Mouse (Mus musculus) heart, postnatal 36 days (tissue): ENCODE measurements around the gene Fbxw7. TPM values are rescaled to one million over a fixed set of nuclear protein-coding genes. Genes with fewer than 3 reads are reported as not detected.
A peak's percentile ranks its signal among the peaks of the same experiment; 100 is the strongest.

Experiments used
- DNase-seq, 2 experiments: peaks; one replicate each; pipeline ENCODE4 v3.0.0; 2021 to 2022
- intact Hi-C: fragments of 180-260 bp; cut with DNase I; formaldehyde crosslinking; loops from one replicate; pipeline ENCODE4 v1.15.1; 2025
- total RNA-seq, 2 experiments: library from RNA; stranded (reverse); gene quantifications; 2 replicates each; pipeline ENCODE4 v1.2.3; 2021

Fbxw7 gene
- total RNA-seq: 10 to 100 TPM; 35.3 to 45.3 TPM

DNA sequence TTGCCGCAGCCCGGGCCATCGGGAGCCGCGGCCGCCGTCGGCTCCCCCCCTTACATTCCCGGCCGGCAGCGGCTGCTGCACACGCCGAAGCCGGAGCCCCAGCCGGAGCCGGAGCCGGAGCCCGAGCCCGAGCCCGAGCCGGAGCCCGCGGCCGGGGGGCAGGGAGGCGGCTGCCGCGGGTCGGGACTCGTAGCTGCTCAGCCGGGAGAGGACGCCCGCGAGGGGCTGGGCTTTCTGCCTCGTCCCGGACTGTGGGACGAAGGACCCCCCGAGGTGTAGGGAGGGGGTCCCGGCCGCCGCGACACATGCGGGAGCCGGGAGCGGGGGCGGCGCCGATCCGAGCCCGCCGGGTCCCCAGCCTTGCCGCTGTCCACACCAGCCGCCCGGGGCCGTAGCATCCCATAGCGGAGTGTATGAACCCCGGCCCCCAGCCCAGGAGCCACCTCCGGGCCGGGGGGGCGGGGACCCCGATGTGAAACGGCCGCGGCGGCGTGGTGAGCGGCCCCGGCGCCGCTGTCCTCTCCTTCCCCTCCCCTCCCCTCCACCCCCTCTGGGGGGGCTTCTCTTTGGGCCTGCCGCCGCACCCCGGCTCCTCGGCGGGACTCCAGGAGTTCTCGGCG, at the start of gene Fbxw7:
Fbxw7 (plus strand) TSS at position 507 of the 620 bp plus-strand sequence.
- no peak for DNase-seq
- intact Hi-C loops: loop anchor here (2.0 to 10.0 kb wide), 3 partner anchors 28 to 860 kb away; no protein-coding TSS in a partner anchor

DNA sequence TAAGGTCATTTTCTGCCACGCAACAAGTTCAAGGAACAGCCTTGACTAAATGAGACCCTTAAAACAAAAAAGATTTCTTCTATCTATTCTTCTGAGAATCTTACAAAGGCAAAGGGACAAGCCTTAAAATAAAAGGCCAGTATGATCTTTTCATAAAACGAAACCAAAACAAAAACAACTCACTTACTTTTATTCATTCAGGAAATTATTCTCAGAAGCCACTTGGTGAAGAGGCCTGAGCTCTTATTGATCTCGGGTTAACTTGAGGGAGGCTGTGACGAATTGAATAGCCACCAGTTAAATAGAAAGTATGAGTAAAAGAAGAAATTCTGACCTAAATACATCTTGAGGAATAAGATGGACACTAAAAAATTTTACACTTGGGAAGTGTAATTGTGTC, 46.1 kb upstream of the Fbxw7 start:
- no peak for DNase-seq
- intact Hi-C loops: no loop called here

DNA sequence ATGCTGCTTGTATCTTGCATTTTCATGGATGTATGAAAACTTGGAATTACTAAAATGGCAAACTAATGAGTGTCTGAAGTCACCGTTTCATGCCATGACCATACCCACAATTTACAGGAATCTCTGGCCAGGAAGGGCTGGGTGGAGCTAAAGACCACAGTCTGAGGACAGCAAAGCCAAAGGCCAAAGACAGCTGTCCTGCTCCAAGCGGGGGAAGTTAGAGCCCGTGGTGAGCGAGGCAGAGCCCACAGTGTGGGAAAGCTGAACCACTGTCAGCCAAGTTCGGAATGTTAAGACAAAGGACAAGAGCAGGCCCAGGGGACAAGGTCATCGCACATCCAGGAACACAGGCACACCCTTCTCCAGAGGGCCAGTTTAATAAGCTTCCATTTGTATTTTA, 45.7 kb upstream of the Fbxw7 start:
- intact Hi-C loops: no loop called here

DNA sequence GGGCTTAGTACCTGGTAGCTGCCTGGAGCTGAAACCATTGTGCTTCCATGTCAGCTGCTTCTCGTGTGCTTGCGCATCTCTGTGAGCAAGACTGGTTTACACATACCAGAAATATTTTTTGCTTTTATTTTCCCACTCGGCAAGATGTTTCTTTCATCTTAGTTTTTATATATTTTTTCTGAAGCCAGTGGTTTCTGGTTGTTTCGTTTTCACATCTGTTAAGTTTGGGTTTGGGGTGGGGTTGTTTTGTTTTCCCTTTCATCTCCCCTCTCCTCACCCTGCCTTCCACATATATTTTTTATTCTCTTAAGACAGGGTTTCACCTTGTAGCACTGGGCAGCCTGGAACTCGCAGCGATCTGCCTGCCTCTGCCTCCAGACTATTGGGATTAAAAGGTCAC, 44.5 kb upstream of the Fbxw7 start:
- intact Hi-C loops: no loop called here
- no peak for DNase-seq

More for the DNA sequence above, 45.7 kb upstream of the Fbxw7 start:
- no peak for DNase-seq

DNA sequence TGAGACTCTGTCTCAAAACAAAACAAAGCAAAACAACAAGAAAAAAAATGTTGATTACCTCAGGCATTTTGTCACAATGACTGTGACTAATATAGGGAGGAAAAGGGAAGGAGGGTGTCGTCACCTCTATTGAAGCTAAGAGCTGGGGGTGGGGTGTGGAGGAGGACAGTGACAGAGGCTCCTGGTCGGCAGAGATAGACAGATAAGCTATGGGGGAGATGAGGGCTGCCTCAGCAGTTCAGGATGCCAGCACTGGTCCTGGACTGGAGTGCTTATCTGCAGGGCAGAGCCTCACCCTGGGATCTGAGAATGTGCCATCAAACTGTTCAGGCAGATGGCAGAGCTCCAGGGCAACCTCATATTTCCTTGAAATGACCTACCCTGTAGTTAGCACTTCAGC, 43.1 kb upstream of the Fbxw7 start:
- intact Hi-C loops: no loop called here
- DNase-seq: no peak

DNA sequence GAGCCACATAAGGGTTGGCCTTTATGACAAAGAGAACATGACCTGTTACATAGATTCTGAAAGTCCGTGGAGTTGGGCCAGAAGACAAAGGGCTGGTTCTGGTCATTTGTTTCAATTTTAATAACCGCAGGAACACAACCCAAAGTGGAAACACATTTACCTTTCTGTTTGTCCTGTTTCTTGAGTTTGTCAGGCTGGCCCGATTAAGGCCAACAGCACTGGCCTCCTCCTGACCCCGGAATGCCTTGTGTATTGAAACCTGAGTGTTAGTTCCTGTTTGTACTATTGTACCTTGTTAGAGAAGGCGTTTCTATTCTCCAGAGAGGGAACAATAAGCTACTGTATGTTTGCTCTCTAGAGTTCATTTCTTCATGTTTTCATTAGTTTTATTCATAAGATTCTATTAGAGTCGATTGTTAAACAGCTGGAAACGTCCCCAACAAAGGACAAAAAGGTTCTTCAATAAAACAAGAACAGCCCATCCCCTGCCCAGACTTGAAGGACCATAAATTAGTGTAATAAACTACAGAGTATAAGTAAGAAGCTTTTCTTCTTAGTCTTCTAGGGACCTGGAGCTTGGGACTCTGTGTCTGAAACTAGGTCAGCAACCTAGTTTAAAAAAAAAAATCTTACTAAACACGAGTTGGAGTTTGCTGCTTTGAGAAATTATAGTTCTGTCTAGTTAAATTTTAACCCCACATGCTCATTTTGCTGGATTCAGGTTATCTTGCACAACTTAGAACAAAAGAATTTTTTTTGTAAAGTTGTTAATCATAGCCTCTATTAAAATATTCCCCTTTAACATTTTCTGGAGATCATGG, 40.6 kb upstream of the Fbxw7 start:
- no peak for DNase-seq
- intact Hi-C loops: no loop called here

DNA sequence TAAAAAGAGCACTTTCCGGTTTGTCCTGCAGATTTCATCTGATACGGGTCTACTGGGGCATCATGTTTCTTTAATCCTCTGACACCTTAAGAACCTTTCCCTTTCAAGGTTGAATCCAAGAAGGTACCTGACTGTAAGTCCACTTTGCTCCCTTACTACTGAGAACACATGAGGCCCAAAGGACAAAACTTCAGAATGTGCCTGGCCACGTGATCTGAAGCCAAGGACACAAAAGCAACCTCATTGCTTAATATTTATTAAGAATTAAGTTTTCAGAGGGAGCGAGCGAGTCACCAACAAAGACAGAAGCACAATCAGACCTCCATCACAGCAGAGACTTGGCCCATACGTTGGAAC, 40.0 kb upstream of the Fbxw7 start:
- DNase-seq: no peak
- intact Hi-C loops: no loop called here

DNA sequence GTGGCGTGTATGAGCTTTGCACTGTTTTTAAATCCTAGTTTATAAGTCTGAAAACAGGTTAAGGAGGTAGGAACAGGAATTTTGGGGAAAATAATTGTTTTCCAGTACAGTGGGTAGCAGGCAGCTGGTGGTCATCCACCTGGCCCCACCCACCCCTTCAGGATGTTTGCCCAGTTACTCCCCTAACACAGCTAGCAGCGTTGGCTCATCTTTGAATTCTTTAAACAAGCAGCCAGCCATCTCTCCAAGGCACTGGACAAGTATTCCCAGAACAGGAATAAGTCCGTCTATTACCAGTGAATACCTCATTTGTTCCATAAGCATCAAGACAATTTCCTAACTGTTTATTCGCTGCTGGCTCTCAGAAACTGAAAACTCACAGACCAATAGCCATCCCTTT, 39.5 kb upstream of the Fbxw7 start:
- intact Hi-C loops: no loop called here
- no peak for DNase-seq

DNA sequence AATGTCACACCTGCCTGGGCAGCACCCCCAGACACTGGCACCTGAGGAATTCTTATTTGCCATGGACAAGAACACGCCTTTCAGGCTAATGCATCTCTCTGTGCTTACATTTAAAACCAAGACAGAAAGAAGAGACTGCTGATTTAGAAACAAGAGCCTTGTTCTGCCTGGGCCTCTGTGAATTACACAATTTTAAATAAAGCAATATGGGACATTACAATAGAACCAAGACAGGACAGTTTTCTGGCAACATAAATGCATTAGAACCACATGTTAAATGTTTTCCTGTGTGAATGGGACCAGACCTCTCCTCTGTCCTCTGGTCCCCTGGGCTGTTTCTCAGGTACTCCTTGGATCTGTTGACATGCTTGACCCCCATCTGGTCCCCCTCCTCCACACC, 39.0 kb upstream of the Fbxw7 start:
- intact Hi-C loops: no loop called here
- DNase-seq: no peak

DNA sequence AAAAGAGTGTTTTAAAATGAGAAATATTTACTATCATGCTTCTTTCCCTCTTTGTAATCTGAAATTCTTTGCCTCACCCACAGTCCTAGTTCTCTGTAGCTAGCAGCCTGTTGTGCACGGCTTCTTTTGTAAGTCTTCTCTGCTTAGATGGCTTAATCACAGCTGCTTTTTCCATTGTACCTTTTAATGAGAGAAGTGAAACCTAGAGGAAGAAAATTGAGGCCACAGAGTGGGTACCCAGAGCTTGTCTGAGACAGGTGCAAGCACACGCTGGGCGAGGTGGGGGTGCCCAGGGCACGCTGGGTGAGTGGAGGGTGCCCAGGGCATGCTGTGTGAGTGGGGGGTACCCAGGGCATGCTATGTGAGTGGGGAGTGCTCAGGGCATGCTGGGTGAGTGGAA, 27.2 kb upstream of the Fbxw7 start:
- DNase-seq: no peak
- intact Hi-C loops: no loop called here

DNA sequence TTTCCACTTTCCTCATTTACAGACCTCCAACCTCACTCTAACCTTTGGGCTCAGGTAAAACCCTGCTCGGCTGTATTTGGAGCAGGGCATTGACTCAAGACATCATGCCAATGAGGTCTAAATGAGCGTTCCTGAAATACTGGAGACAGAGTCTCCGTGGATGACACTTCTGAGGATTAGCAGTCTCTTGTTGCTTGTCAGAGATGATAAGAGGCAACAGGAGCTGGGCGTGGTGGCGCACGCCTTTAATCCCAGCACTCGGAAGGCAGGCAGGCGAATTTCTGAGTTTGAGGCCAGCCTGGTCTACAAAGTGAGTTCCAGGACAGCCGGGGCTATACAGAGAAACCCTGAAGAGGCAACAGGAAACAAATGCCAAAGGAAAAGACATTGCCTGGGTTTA, 11.0 kb upstream of the Fbxw7 start:
- no peak for DNase-seq
- intact Hi-C loops: no loop called here

DNA sequence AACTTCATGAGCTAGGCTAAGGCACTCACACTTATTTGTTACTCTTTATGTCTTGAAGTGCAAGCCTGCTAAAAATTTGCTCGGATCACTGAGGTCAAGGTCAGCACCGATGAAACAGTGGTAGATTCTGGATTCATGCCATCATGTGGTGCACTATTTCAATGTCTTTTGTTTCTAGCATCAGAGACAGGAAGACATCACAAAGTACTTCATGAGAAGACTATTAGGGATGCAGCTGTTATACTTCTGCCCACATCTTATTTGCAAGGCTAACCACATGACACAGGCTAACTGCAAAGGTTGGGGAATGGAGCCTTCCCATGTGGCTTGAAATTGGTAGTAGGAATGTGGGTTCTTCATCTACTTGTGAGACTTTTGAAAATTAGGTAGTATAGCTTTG, 8.9 kb upstream of the Fbxw7 start:
- intact Hi-C loops: no loop called here
- DNase-seq: no peak

DNA sequence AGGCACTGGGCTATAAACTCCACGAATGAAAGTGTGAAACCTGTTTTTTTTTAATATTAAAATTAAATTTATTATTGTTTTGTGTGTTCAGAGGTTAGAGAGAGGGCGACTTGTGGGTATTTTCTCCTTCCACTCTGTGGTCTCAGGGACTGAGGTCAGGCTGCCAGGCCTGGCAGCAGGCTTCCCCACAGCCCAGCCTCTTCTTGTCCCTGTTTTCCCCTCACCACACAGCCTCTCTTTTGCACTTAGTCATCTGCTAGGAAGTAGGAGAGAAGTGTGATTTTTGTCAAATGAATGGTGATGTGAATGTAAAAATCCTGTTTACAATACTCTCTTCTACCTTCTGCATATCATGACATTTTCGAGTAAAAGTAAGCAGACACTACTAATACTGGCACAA, 7.2 kb upstream of the Fbxw7 start:
- DNase-seq: no peak
- intact Hi-C loops: no loop called here

DNA sequence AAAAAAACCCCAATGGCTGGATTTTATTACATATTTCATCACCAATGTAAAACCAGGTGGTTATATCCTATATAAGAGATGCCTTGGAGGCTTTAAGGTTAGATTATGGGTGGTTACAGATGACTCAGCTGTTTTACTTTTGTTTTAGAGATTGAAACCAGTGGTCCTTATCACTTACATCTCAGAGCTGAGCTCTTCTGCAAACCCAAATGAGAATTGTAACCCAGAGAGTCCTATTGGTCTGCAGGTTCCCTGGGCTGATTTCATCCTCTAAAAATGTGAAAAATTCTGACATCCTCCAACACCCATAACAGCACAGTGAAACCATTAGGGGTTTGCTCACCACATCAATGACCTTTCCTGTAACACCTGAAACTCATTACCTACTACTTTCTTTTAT, 6.2 kb upstream of the Fbxw7 start:
- DNase-seq: no peak
- intact Hi-C loops: no loop called here

DNA sequence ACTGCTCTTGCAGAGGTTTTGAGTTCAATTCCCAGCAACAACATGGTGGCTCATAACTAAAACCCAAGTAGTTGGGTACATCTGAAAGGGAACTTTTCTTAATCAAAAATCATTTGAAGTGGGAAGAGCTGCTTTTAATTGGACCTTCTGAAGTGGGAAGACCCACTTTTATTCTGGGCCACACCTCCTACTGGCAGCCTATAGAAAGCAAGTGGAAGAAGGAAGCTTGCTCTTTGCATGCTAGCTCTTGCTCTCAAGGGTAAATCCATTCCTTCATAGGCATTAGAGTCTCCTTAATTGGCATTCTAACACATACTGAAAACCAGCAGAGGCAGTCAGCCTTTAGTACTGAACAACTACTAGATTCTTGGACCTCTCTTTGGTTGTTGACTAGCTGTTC, 4.3 kb upstream of the Fbxw7 start:
- intact Hi-C loops: loop anchor here (10.0 kb wide), 2 partner anchors 116 to 856 kb away; no protein-coding TSS in a partner anchor
- DNase-seq: no peak

DNA sequence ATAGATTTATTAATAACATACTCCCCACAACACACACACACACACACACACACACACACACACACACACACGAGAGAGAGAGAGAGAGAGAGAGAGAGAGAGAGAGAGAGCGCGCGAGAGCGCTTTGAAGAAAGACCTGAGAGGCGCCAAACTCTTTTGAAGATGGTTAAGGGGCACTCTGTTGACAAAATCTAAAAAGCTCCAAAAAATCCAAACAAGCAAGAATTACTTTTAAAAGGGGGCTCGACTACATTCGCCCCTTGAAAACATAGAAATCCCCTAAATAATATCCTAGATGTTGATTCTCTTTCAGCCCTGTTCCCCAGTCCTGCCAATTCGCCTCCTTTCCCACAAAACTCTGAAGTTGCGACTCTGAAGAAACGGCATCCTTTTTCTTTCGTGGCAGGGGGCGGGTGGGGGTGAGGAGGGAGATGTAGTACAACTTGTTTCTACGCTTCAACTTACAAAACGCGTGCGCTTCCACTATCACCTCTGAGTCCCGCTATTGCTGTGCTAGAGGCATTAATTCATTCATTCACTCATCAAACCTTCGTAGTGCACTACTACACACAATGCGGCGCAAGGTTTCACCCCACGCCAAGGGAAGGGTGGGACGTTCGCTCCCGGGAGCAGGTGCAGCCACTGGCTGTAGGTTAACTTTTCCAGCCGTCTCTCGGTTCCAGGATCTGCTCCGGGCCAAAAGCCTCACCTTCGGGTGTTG, 1.5 kb upstream of the Fbxw7 start:
- intact Hi-C loops: loop anchor here (2.0 to 10.0 kb wide), 3 partner anchors 29 to 859 kb away; no protein-coding TSS in a partner anchor

DNA sequence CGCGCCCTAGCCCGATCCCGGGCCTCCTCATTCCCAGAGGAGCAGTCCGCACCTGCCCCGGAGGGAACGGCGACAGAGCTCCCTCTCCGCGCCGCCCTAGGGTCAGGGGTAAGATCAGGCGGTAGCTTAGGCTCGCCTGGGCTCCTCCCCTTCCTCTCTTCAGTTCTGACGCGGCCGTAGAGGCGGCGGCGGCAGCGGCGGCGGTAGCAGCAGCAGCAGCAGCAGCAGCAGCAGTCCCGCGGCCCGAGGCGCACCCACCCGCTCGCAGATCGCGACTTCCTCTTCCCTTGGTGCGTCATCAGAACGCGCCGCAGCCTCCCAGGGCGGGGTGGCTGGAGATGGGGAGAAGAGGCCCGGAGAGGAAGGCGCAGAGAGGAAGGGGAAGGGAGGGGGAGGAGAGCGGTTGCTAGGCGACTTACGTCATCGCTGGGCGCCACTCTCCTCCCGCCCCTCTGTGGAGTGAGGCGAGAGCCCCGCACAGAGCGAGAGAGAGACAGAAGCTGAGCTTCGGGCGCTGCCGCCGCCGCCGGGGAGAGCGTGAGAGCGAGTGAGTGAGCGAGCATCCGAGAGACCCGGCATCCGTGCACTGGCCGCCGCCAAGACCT, 809 bp upstream of the Fbxw7 start:
- peak; percentile 99 to 100 for DNase-seq

More for the DNA sequence above, 1.5 kb upstream of the Fbxw7 start:
- no peak for DNase-seq

DNA sequence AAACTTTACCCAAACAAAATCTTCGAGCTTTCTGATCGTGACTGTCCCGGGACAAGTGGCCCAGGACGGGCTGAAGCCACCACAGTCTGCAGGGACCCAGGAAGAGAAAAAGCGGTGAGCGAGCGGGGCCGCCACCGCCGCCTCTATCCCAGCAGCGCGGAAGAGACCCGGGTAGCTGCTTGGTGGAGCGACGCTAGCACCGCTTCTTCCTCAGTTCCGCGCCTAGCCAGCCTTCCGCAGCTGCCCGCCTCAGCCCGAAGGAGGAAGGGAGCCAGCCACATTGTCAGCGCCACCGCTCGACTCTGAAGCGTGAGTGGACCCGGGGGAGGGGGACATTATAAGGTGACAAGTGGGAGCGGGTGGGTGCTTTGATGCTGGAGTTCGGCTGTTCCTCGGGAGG, 393 bp downstream of the Fbxw7 start:
- DNase-seq: peak; percentile 36 to 37
- intact Hi-C loops: loop anchor here (2.0 to 10.0 kb wide), 3 partner anchors 27 to 861 kb away; no protein-coding TSS in a partner anchor

More for the DNA sequence above, 809 bp upstream of the Fbxw7 start:
- intact Hi-C loops: loop anchor here (2.0 to 10.0 kb wide), 3 partner anchors 29 to 859 kb away; no protein-coding TSS in a partner anchor

DNA sequence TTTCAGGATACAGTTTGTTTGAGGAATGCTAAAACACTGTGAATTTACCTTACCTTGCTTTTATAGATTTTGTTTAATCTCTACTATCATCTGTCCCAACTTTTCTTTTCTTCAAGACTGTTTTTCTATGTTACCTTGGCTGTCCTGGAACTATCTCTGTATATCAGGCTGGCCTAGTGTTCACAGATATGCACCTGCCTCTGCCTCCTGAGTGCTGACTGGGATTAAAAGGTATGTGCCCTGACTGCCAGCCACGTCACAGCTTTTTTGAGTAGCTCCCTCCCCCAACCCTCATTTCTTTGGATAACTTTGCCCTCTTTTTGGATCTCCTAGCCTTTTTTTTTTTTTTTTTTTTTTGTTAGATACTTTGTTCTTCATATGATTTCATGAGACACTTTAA, 1.9 kb downstream of the Fbxw7 start:
- no peak for DNase-seq
- intact Hi-C loops: loop anchor here (10.0 kb wide), 2 partner anchors 122 to 862 kb away; no protein-coding TSS in a partner anchor

DNA sequence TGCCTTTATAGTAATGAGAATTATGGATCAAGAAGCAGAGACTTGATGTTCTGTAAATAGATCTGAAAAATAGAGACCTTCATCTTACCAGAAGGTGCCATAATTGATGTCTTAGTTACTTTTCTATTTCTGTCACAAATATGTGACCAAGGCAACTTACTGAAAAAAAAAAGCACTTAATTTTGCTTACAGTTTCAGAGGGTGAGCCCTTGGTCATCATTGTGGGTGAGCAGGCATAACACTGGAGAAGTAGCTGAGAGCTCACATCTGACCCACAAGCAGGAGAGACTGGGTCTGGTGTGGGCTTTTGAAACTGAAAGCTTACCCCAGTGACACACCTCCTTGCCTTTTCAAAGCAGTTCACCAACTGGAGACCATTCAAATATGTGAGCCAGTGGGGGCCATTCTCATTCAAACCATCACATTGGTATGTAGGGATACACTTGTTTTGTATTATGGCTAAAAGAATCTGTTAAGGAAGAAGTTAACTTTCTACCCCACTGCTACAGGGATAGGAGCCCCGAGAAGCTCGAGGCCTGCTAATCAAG, 5.7 kb downstream of the Fbxw7 start:
- DNase-seq: no peak
- intact Hi-C loops: no loop called here

DNA sequence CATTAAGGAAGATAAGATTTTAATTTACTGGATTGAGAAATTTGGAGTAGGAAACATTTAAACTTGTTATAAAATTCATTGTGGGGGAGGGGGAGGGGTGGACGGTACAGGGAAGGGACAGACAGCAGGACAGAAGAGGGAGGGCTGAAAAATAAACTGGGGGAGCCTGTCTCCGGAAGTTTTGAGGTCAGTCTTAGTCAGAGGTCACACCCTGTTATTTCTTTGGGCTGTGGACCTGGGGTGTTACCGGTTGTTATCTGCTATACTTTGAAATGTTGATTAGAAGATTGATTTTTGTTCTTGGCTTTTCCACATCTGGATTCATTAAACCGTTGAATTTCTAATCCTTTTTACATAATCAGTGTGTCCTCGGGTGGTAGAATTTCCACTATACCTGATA, 10.9 kb downstream of the Fbxw7 start:
- intact Hi-C loops: no loop called here
- no peak for DNase-seq
